Mouse (Mus musculus) layer of hippocampus, postnatal 14 days (tissue): ENCODE data around the gene Arl4a. TPM values are rescaled to one million over a fixed set of nuclear protein-coding genes. Genes with fewer than 3 reads are reported as not detected.
A peak's percentile ranks its signal among the peaks of the same experiment; 100 is the strongest.

Source experiments
- DNase-seq, 2 experiments: peaks; one replicate each; pipeline ENCODE4 v3.0.0; 2021 to 2022; ENCODE audit warnings: low spot score in 2 of 2, mixed read lengths in 1 of 2
- total RNA-seq, 2 experiments: library from RNA; stranded (reverse); gene quantifications; 2 replicates each; pipeline ENCODE4 v1.2.3; 2021

Arl4a gene
- total RNA-seq, 2 experiments from 2014 or later: 37.3 to 37.5 TPM

- no peak for DNase-seq
Observed at GRCm38 (mm10) chr12:40016068-40016467, 21.8 kb downstream of the Arl4a start.

DNA sequence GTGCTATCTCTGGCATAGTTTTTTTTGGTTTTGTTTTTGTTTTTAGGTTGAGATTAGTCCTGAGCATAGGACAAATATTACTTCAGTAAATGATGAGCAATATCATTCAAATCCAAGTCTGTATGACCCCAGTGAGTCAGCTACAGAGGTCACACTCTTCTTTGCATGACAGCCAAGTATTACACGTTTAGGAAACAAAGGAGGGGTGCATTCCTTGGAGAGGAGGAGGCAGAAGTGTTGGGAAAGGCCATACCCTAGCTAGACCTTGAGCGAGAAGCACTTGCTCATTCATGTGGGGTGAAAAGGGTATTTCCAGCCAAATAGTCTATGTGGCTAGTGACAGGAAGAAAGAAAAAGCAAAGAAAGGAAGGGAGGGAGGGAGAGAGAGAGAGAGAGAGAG is 28.0 kb downstream of the Arl4a start:
- no peak for DNase-seq

DNA sequence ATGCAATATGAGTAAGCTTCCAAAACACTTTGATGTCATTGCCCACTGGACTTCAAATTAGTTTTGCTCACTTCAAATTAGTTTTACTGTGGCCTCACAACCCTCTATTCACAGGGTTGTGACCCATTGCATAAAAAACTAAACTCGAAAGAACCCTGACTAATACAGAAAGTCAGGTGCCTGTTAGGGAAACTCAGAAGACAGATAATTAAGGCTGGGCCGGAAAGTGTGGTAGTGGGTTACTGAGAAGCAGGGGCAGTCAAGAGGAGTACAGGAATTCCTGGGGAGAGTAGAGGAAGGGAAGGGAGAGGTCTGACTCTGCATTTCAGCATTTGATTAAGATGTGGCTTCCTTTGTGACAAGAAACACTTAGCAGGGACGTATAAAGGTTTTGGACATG is 29.4 kb downstream of the Arl4a start:
- DNase-seq: no peak

DNA sequence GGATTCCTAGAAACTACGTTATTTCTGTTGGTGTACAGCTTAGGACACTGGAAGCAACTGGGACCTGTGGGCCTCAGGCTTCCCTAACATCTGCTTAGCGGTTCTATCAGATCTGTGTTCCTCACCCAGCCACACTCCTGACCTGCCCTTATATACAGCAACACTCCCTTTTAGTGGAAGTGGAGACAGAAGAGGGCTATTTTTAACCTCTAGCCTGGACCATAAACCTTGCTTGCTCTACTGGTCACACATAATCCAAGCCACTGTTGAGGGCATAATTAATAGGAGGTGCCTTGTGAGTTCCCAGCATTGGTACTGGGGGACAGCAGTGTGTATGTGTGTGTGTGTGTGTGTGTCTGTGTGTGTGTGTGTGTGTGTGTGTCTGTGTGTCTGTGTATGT is 33.1 kb downstream of the Arl4a start:
- no peak for DNase-seq

DNA sequence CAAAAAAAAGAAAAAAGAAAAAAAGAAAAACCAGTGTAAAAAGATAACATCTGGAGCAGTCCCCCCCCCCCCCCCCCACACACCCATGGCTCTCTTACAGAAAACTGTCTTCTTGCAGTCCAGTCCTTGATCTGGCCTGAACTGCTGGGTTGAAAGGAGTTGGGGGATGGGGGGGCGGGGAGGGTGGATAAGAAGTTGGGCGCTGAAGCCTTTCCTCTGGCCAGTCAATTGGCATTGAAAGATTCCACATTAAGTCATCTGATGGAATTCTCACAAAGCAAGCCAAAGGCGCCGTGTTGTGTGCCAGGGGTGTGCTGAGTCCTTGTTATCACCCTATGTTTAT is 39.0 kb downstream of the Arl4a start:
- DNase-seq: no peak

DNA sequence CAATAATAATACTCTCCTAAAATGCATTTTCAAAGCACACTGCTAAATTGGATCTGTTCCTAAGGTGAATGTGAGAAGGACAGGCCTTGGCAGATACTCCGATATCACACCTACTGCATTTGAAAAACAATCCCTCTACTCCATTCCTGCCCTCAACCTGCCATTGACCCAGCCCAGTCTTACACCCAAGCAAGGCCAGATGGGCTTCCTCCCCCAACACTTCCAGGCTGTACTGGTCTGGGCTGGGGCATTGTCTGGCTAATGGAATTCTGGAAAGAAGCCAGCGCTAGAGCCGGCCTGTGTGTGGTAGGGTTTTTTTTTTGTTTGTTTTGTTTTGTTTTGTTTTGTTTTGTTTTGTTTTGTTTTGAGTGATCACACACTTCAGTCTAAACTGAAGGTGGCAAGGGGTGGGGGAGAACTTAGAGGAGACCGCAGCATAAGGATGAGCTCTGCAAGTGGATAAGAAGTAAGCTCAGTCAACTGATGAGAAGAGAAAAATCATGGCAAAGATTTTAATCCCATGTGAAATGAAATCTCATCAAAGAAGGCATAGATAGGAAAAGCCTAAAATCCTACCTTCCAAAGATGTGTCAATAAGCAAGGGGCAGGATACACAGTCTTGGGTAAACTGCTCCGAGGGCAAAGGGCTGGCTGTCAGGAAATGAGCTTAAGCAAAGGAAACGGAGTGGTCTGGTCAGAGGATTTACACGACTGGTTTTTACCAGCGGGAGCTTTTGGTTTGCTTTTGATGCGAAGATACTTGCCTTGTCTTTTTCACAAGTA is 39.6 kb downstream of the Arl4a start:
- DNase-seq: no peak

- DNase-seq: no peak
Observed at GRCm38 (mm10) chr12:39997651-39998050, 40.2 kb downstream of the Arl4a start.

DNA sequence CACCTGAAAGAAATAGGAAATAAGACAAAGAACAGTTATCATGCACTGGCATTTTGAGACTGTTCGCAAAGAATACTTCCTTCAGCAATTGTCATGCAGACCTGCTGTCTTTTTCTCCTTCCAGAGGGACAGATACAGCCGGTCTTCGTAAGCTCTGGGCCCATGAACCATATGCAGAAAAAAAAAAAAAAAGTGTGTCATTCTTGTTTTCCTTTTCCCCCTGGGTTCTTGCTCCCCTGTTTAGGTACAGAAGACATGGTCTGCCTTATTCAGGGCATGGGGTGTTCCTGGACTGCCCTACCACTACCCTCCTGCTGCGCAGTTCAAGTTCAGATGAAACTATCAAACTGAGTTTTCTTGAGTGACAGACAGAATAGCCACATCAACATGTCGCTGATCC is 41.8 kb downstream of the Arl4a start:
- no peak for DNase-seq

- no peak for DNase-seq
Observed at GRCm38 (mm10) chr12:39995609-39996008, 42.2 kb downstream of the Arl4a start.

- DNase-seq: no peak
Observed at GRCm38 (mm10) chr12:39992767-39993302, 45.0 kb downstream of the Arl4a start.

DNA sequence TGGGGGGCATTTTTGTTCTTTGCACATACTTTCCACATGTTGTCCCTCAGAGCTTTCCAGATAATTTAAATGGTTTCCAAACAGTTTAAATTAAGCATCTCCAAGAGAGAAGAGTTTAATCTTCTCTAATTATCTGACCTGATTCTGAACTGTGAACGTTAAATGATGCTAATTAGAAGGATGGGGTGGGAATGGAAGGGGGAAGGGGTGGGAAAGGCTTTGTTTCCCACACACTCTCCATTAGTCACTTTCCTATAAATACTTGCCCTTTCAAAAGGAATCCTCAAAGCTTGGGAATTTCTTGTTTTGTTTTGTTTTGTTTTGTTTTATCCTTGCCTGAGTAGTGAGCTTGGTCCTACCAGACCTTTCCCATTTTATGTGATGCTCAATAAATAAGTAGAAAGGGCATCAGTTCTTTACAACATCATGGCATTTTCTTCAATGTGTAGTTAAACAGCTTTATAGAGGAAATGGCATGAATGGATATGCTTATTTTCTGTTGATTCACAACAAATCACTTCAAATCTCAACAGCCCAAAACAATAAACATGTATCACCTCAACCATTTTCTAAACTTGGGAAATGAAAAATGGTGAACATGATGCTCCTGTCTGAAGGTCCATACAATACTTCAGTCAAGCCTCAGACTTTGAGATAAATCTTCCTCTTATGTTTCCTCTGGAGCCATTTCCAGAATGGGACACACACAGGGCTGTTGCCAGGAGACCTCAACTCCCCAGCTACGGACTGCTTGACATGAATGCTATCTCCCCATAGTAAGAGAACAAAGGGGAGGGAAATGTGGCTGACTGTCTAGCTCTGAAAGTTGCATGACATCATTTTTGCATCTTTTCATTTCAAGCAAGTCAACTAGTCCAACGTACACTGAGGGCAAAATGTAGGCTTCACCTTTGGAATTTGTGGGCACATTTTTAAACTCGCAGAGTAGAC is 46.7 kb downstream of the Arl4a start:
- DNase-seq: no peak

GRCm38 (mm10) chr12:39989136-39989535 is 48.7 kb downstream of the Arl4a start:
- DNase-seq: no peak

DNA sequence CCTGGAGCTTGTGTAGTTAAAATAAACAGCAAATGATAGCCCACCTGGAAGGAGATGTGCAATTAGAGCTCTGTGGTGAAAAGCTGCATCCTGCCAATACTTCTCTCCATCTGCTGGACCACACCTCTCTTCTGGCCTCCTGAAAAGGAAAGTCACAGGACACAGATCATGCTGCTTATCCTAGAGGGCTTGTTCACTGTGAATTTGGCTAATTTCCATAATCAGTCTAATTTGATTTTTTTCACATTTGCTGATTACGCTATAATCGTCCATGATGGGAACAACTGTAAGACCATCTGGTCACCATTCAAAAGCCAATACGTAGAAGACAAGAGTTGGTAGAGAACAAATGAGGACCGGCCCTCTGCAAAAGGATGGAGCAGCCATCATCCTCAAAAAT is 50.6 kb downstream of the Arl4a start:
- peak in 1 of 2 experiments; percentile 19 for DNase-seq

DNA sequence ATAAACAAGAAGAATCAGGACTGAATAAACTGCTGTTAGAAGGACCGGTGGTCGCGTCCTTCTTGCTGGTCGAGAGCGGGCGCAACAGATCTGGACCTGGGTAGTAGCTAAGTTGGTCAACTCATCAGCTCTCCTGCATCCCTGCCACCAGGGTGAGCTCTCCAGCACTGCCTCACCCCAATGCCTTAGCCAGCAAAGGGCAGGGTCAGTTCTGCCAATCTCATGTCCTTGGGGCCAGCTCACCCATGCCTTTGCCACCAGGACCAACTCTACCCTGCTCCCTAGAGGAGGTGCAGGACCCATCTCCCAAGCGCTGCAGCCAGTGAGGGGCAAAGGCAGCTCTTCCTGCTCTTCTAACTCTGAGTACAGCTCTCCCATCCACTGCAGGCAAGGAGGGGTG is 52.2 kb downstream of the Arl4a start:
- DNase-seq: no peak

DNA sequence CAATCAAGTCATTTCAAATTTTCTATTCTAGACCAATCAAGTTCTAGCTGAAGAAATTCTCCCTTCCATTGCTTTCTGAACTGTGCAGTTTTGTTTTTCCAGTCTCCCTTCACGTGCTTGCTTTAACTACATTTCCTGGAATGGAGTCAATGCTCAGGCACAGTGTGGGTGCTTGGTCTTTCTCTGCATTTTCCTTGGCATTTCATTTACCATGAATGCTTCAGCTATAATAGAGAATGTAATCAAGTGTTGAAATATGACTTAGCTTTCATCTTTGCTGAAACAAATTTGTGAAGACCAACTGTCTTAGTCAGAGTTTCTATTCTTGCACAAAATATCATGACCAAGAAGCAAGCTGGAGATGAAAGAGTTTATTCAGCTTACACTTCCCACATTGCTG is 58.0 kb downstream of the Arl4a start:
- DNase-seq: no peak

DNA sequence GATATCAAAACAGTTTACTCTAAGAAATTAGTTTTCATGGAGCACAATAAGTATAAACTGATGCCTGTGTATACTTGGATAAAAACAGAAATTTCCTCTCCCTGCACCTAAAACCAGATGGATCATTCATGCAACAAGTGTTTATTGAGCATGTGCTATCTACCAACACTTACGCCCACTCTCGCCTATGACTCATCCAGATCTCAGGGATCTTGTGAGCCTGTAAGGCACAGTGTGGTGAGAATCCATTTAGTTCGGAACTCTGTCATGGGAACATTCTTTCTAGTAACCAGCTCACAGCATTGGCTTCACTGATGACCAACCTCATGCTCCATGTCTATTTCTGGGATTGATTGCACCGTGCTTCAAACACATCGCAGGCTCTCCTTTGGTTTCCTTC is 58.8 kb downstream of the Arl4a start:
- DNase-seq: peak in 1 of 2 experiments; percentile 65

DNA sequence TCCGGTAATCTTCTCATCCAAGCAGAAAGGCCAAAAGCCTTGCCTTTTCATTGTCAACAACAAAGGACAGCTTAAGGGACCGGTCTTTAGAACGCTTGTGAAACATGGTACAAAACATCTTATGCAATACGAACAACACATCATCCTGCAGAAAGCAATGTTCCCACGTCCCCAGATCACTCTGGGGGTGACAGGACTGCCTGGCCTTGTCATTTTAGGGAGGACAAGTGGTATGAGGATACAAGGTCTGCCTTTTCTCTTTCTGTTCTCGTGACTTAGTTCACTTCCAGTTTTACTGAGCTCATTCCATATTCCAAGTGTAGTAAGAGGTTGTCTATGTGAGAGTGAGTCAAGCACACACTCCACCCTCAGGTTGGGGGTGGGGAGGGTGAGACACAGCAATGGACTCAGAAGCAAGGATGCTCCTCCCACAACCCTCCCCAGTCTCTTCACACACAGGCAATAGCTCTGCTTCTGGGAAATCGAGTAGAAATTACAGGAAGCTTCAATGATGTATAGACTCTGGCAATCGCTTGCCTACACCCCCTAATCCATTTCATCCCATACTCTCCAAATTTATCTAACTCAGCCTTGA is 59.7 kb downstream of the Arl4a start:
- no peak for DNase-seq

GRCm38 (mm10) chr12:39976426-39976825 is 61.4 kb downstream of the Arl4a start:
- no peak for DNase-seq

DNA sequence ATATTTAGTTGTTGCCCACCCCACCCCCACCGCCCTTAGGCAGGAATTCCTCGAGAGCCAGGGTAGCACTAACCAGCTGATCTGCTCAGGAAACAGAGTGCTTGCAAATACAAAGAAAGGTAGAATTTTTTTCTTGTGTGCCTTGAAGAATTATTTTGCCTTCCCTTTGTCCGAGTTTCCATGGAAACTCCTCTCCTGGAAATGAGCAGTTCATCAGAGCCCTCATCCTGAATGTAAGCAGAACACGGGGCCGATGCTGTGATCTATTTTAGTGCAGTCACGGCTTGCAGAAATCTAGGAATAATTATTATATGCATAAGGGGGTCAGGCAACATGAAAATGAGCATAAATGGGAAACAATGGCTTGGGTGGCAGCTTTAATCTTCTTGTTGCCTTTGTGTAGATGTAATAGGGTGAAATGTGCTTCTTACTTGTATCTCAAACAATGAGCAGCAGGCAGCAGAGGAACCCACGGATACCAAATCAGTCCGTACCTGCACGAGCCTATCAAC is 61.9 kb downstream of the Arl4a start:
- DNase-seq: peak in 1 of 2 experiments; percentile 9

DNA sequence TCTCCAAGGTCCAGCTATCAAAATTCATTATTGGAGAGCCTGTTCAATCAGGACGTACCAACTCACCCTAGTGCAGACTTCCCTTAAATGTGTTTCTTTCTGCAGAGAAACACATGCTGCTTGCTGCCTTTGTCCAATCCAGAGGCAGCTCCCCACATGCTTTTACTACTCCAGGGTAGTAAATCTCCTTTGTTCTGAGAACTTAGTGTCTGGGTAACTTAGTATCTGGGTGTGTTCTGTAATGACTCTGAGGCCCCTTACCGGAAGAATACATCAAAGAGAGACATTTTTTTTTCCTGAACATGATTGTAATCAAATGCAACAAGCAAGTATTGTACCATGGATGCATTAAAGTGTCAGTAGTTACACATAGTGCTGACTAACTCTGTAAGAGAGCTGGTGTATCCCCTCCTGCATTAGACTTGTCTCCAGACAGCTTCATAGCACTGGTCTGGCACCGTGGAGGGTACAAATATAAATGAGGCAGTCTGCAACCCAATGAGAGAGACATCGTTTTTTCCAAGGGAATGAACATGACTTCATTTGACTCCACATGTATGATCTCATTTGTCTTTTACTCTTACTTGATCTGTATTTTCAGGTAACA is 62.7 kb downstream of the Arl4a start:
- DNase-seq: no peak

DNA sequence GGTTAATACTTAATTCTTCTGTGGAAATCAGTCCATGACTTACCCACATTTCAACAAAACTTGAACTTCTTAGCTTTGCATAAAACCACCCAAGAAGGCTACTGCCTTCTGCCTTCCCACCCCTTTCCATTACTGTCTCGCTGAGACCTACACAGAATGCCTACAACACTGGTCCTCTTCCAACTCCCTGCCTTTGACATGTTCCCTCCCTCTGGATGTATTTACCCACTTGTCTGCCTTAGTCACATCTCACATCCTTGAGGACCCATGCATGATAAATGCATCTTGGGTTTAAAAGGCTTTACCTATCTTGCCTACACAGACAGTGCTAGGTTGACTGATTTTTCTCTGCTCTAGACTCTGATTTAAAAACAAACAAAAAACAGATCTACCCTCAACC is 63.6 kb downstream of the Arl4a start:
- no peak for DNase-seq
